Mouse (Mus musculus): ENCODE measurements around the gene Otp. TPM values are rescaled to one million over a fixed set of nuclear protein-coding genes. Genes with fewer than 3 reads are reported as not detected.

Otp gene
- polyA plus RNA-seq, 1 experiment from 2014 or later: not detected

GRCm38 (mm10) chr13:94877211-94877590, 1.8 kb downstream of the Otp start:
- peaks cover 90% of the 10 kb centered on the region for H3K27me3 ChIP-seq (replicated peaks; ENCODE audit: control insufficient read depth, insufficient read depth, low read length)
- H3K27ac ChIP-seq (replicated peaks; ENCODE audit: low read depth, low read length): no peak overlapping the region
- ATAC-seq (ENCODE audit: low read depth) (no peak), DNase-seq (ENCODE audit: low spot score) (no peak)
- no peaks in the 10 kb centered on the region for H3K9me3 ChIP-seq (ENCODE audit: control insufficient read depth, low read length)
- no peaks in the 10 kb centered on the region for H3K36me3 ChIP-seq (ENCODE audit: control insufficient read depth, insufficient read depth, low read length)
- WGBS: 2% methylated on average over 27 of the region's 27 CpGs
- no peak overlapping the region for H3K4me2 ChIP-seq (ENCODE audit: low read depth, low read length)
- H3K9ac ChIP-seq (ENCODE audit: low read depth, low read length): no peak overlapping the region
- H3K4me3 ChIP-seq (ENCODE audit: low read depth, low read length): no peak overlapping the region
- H3K4me1 ChIP-seq (ENCODE audit: control insufficient read depth, insufficient read depth, low read length): no peaks in the 10 kb centered on the region

- peak; percentile 80 for DNase-seq (ENCODE audit: low spot score)
Measured at GRCm38 (mm10) chr13:94877991-94878745, 2.8 kb downstream of the Otp start.

DNA sequence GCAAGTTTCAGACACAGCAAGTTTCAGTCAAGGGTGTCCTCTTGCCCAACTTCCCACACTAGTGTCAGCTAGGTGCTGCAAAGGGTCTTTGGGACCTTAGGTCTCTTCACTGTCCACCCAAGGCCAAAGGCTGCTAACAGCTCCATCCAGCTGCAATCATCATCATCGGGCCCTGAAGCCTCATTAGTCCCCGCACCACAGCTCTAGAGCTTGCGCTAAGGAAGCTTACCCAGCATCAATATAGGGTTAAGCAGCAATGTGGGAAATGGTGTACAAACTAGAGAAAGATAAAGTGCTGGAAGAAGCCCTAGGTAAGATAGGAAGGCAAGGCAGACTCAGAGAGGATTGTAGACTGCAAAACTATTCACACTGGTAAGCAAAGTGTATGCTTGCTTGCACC, 5.8 kb downstream of the Otp start:
- ATAC-seq (ENCODE audit: low read depth) (no peak), DNase-seq (ENCODE audit: low spot score) (no peak)
- no peak overlapping the region for H3K9ac ChIP-seq (ENCODE audit: low read depth, low read length)
- no peaks in the 10 kb centered on the region for H3K36me3 ChIP-seq (ENCODE audit: control insufficient read depth, insufficient read depth, low read length)
- H3K4me3 ChIP-seq (ENCODE audit: low read depth, low read length): no peak overlapping the region
- no peaks in the 10 kb centered on the region for H3K9me3 ChIP-seq (ENCODE audit: control insufficient read depth, low read length)
- no peak overlapping the region for H3K4me2 ChIP-seq (ENCODE audit: low read depth, low read length)
- H3K27me3 ChIP-seq (replicated peaks; ENCODE audit: control insufficient read depth, insufficient read depth, low read length): peaks cover 89% of the 10 kb centered on the region
- H3K27ac ChIP-seq (replicated peaks; ENCODE audit: low read depth, low read length): no peak overlapping the region
- peaks cover 18% of the 10 kb centered on the region; the same call in 1 of the 2 replicates for H3K4me1 ChIP-seq (ENCODE audit: control insufficient read depth, insufficient read depth, low read length)
- WGBS: 2% methylated on average over 3 of the region's 3 CpGs

More at GRCm38 (mm10) chr13:94877991-94878745, 2.8 kb downstream of the Otp start:
- Histone ChIP-seq H3K9me3 (ENCODE audit: control insufficient read depth, low read length) (no peaks in the 10 kb centered on the region), H3K4me1 (ENCODE audit: control insufficient read depth, insufficient read depth, low read length) (peaks cover 7% of the 10 kb centered on the region; the same call in 1 of the 2 replicates), H3K4me2 (ENCODE audit: low read depth, low read length) (no peak overlapping the region), H3K9ac (ENCODE audit: low read depth, low read length) (no peak overlapping the region), H3K27me3 (replicated peaks; ENCODE audit: control insufficient read depth, insufficient read depth, low read length) (peaks cover 90% of the 10 kb centered on the region), H3K27ac (replicated peaks; ENCODE audit: low read depth, low read length) (no peak overlapping the region), H3K36me3 (ENCODE audit: control insufficient read depth, insufficient read depth, low read length) (no peaks in the 10 kb centered on the region), H3K4me3 (ENCODE audit: low read depth, low read length) (no peak overlapping the region)
- WGBS: 11% methylated on average over 10 of the region's 10 CpGs
- no peak for ATAC-seq (ENCODE audit: low read depth)

GRCm38 (mm10) chr13:94882221-94882620, 6.8 kb downstream of the Otp start:
- H3K27ac ChIP-seq (replicated peaks; ENCODE audit: low read depth, low read length): no peak overlapping the region
- no peaks in the 10 kb centered on the region for H3K36me3 ChIP-seq (ENCODE audit: control insufficient read depth, insufficient read depth, low read length)
- no peak overlapping the region for H3K9ac ChIP-seq (ENCODE audit: low read depth, low read length)
- H3K4me3 ChIP-seq (ENCODE audit: low read depth, low read length): no peak overlapping the region
- no peak for DNase-seq (ENCODE audit: low spot score)
- H3K4me1 ChIP-seq (ENCODE audit: control insufficient read depth, insufficient read depth, low read length): peaks cover 18% of the 10 kb centered on the region; the same call in 1 of the 2 replicates
- no peaks in the 10 kb centered on the region for H3K9me3 ChIP-seq (ENCODE audit: control insufficient read depth, low read length)
- H3K4me2 ChIP-seq (ENCODE audit: low read depth, low read length): peak overlapping the region; percentile 81
- no peak for ATAC-seq (ENCODE audit: low read depth)
- 3% methylated on average over 10 of the region's 10 CpGs for WGBS
- H3K27me3 ChIP-seq (replicated peaks; ENCODE audit: control insufficient read depth, insufficient read depth, low read length): peaks cover 89% of the 10 kb centered on the region

GRCm38 (mm10) chr13:94882711-94883145, 7.3 kb downstream of the Otp start:
- DNase-seq (ENCODE audit: low spot score) (no peak), ATAC-seq (ENCODE audit: low read depth) (0 out of 2 replicates have a peak, but pooled peaks have one; percentile 24)

DNA sequence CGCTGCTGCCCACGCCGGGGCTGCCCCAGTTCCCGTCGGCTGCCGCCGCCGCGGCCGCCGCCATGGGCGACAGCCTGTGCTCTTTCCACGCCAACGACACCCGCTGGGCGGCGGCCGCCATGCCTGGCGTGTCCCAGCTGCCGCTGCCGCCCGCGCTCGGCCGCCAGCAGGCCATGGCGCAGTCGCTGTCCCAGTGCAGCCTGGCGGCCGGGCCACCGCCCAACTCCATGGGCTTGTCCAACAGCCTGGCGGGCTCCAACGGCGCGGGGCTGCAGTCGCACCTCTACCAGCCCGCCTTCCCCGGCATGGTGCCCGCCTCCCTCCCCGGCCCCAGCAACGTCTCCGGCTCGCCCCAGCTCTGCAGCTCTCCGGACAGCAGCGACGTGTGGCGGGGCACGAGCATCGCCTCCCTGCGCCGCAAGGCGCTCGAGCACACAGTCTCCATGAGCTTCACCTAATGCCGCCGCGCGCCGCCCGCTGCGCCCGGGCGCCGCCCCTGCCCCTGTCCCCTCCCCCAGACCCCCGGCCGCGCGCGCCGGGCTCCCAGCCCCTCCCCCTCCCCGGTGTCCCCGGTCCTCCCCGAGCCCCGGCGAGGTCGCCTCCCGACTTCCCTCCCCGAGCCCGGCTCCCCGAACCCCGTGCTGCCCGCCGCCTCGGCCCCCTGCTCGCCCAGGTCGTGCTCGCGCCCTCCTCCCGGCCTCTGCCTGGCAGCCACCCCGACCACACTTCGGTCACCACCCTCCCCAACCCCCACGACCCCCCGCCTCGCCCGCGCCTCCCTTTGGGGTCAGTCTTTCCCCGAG, 8.0 kb downstream of the Otp start:
- peak; percentile 48; the same call in 1 of the 2 replicates for ATAC-seq (ENCODE audit: low read depth)
- no peaks in the 10 kb centered on the region for H3K36me3 ChIP-seq (ENCODE audit: control insufficient read depth, insufficient read depth, low read length)
- 0% methylated on average over 19 of the region's 95 CpGs for WGBS
- peaks cover 89% of the 10 kb centered on the region for H3K27me3 ChIP-seq (replicated peaks; ENCODE audit: control insufficient read depth, insufficient read depth, low read length)
- peak overlapping the region; percentile 44 for H3K4me3 ChIP-seq (ENCODE audit: low read depth, low read length)
- H3K27ac ChIP-seq (replicated peaks; ENCODE audit: low read depth, low read length): no peak overlapping the region
- peak overlapping the region; percentile 81 for H3K4me2 ChIP-seq (ENCODE audit: low read depth, low read length)
- no peak for DNase-seq (ENCODE audit: low spot score)
- peak overlapping the region; percentile 30; the same call in 1 of the 2 replicates for H3K9ac ChIP-seq (ENCODE audit: low read depth, low read length)
- H3K9me3 ChIP-seq (ENCODE audit: control insufficient read depth, low read length): no peaks in the 10 kb centered on the region
- peaks cover 18% of the 10 kb centered on the region; the same call in 1 of the 2 replicates for H3K4me1 ChIP-seq (ENCODE audit: control insufficient read depth, insufficient read depth, low read length)

More at GRCm38 (mm10) chr13:94882711-94883145, 7.3 kb downstream of the Otp start:
- Histone ChIP-seq H3K4me2 (ENCODE audit: low read depth, low read length) (peak overlapping the region; percentile 81), H3K4me1 (ENCODE audit: control insufficient read depth, insufficient read depth, low read length) (peaks cover 18% of the 10 kb centered on the region; the same call in 1 of the 2 replicates), H3K9ac (ENCODE audit: low read depth, low read length) (peak overlapping the region; percentile 30; the same call in 1 of the 2 replicates), H3K4me3 (ENCODE audit: low read depth, low read length) (peak overlapping the region; percentile 44), H3K27ac (replicated peaks; ENCODE audit: low read depth, low read length) (no peak overlapping the region), H3K27me3 (replicated peaks; ENCODE audit: control insufficient read depth, insufficient read depth, low read length) (peaks cover 89% of the 10 kb centered on the region), H3K36me3 (ENCODE audit: control insufficient read depth, insufficient read depth, low read length) (no peaks in the 10 kb centered on the region), H3K9me3 (ENCODE audit: control insufficient read depth, low read length) (no peaks in the 10 kb centered on the region)
- WGBS: 0% methylated on average over 24 of the region's 37 CpGs

DNA sequence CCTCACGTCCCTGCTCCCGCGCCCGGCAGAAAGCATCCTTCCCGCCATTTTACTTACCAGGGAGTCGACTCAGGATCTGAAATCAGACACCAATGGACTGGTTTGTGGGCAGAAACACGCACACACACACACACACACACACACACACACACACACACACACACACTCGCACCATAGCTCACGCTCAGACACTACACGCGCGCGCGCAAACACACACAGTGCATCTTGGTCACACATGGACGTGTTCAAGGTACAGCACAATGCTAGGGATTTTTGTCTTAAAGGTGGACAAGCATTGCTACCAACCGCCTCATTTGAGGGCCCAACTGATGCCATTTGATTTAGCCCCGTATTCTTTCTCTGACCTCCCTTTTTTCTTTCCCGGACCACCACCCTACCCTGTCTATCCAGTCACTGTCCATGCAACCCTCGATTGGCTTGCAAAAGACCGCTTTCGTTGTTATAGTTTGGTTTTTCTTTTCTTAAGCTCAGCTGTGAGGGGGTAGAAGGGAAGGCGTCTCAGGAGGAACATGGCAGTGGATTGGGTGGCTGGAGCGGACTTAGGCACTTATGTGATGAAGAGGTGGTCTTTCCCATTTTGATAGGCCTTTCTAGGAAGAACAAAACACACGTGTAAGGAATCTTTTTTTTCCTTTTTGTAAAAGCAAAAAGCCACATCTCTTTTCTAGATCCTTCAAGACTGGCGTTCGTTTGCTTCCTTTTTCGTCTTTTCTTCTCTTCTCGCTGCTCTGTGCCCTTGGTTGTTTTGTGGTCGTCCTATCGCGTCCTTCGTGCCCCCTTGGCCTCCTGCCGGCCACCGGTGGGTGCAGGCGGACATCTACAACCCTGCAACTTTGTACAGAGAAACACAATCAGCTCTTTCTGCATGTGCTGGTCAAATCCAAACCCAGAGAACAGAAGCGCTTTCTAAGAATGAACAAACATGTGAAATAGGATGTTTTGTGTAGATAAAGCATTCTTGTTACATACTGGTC, 8.9 kb downstream of the Otp start:
- H3K36me3 ChIP-seq (ENCODE audit: control insufficient read depth, insufficient read depth, low read length): no peaks in the 10 kb centered on the region
- H3K4me2 ChIP-seq (ENCODE audit: low read depth, low read length): peak overlapping the region; percentile 81
- peak overlapping the region; percentile 44 for H3K4me3 ChIP-seq (ENCODE audit: low read depth, low read length)
- no peak overlapping the region for H3K9ac ChIP-seq (ENCODE audit: low read depth, low read length)
- peaks cover 94% of the 10 kb centered on the region for H3K27me3 ChIP-seq (replicated peaks; ENCODE audit: control insufficient read depth, insufficient read depth, low read length)
- H3K4me1 ChIP-seq (ENCODE audit: control insufficient read depth, insufficient read depth, low read length): peaks cover 18% of the 10 kb centered on the region; the same call in 1 of the 2 replicates
- DNase-seq (ENCODE audit: low spot score): no peak
- no peak overlapping the region for H3K27ac ChIP-seq (replicated peaks; ENCODE audit: low read depth, low read length)
- no peak for ATAC-seq (ENCODE audit: low read depth)
- no peaks in the 10 kb centered on the region for H3K9me3 ChIP-seq (ENCODE audit: control insufficient read depth, low read length)
- WGBS: 2% methylated on average over 33 of the region's 36 CpGs
